Mouse (Mus musculus) adrenal gland, adult 18-20 months (tissue): ENCODE results near the gene Pex5l. TPM values are rescaled to one million over a fixed set of nuclear protein-coding genes. Genes with fewer than 3 reads are reported as not detected.

Experiments used
- DNase-seq, 2 experiments: peaks; one replicate each; pipeline ENCODE4 v3.0.0; 2021 to 2022; ENCODE audit warnings: low spot score in 2 of 2
- total RNA-seq, 2 experiments: library from RNA; stranded (reverse); gene quantifications; 1 replicate in 1 of 2; 2 replicates in 1 of 2; pipeline ENCODE4 v1.2.3; 2021

The Pex5l gene
- total RNA-seq, 2 experiments from 2014 or later = 1.3 to 2.1 TPM

GRCm38 (mm10) chr3:32951382-32951781, 191.7 kb downstream of the Pex5l start:
- no peak for DNase-seq

- no peak for DNase-seq
These were observed 195.6 kb downstream of the Pex5l start for GRCm38 (mm10) chr3:32947486-32947885.

- no peak for DNase-seq
These were observed 203.1 kb downstream of the Pex5l start for GRCm38 (mm10) chr3:32939802-32940501.

- DNase-seq = no peak
These were observed 218.9 kb downstream of the Pex5l start for GRCm38 (mm10) chr3:32924168-32924567.

- DNase-seq = no peak
These were observed 232.9 kb downstream of the Pex5l start for GRCm38 (mm10) chr3:32910071-32910551.

GRCm38 (mm10) chr3:32908400-32908799, 234.6 kb downstream of the Pex5l start:
- DNase-seq = no peak

- no peak for DNase-seq
These were observed 236.9 kb downstream of the Pex5l start for GRCm38 (mm10) chr3:32905850-32906779.

GRCm38 (mm10) chr3:32904599-32904998, 238.4 kb downstream of the Pex5l start:
- DNase-seq = no peak

- DNase-seq = no peak
These were observed 239.6 kb downstream of the Pex5l start for GRCm38 (mm10) chr3:32903462-32903861.
